Mouse (Mus musculus) midbrain, embryonic 13.5 days (tissue): ENCODE measurements around the gene Mboat7. TPM values are rescaled to one million over a fixed set of nuclear protein-coding genes. Genes with fewer than 3 reads are reported as not detected.
"Not testable (repeated sequence)": the region's sequence is repeated elsewhere in the genome, so short reads cannot be mapped to it uniquely, and the experiment has no call there.

Experiments used
- ATAC-seq: fragments of 200-750 bp; cut with Nextera tagmentation; 2 replicates; pipeline ENCODE4 v1.8.0; 2017; ENCODE audit warnings: mild to moderate bottlenecking, moderate TSS enrichment, moderate library complexity
- H3K27ac ChIP-seq: fragments of 300-500 bp; sonication (generic); 2 replicates; pipeline ENCODE4 v1.5.1; 2015; ENCODE audit warnings: inconsistent platforms, mild to moderate bottlenecking, moderate library complexity
- H3K27me3 ChIP-seq: fragments of 300-500 bp; sonication (generic); 2 replicates; pipeline ENCODE4 v1.6.1; 2015; ENCODE audit warnings: mild to moderate bottlenecking, inconsistent platforms
- H3K36me3 ChIP-seq: fragments of 300-500 bp; sonication (generic); 2 replicates; pipeline ENCODE4 v1.6.1; 2015; ENCODE audit warnings: mild to moderate bottlenecking, inconsistent platforms
- H3K4me1 ChIP-seq: fragments of 300-500 bp; sonication (generic); replicated peaks from 2 replicates; pipeline ENCODE4 v1.6.1; 2015; ENCODE audit warnings: inconsistent platforms
- H3K4me2 ChIP-seq: fragments of 300-500 bp; sonication (generic); replicated peaks from 2 replicates; pipeline ENCODE4 v1.6.1; 2015; ENCODE audit warnings: moderate library complexity, mild to moderate bottlenecking, inconsistent platforms
- H3K4me3 ChIP-seq: fragments of 300-500 bp; sonication (generic); replicated peaks from 2 replicates; pipeline ENCODE4 v1.5.1; 2015; ENCODE audit warnings: mild to moderate bottlenecking, inconsistent platforms
- H3K9ac ChIP-seq: fragments of 300-500 bp; sonication (generic); replicated peaks from 2 replicates; pipeline ENCODE4 v1.6.1; 2015; ENCODE audit warnings: mild to moderate bottlenecking, inconsistent platforms
- H3K9me3 ChIP-seq: fragments of 300-500 bp; sonication (generic); 2 replicates; pipeline ENCODE4 v1.6.1; 2016; ENCODE audit warnings: mild to moderate bottlenecking, inconsistent platforms
- WGBS: fragments of 180-500 bp; shearing (Covaris S2); methylation state at CpG from one replicate; pipeline ENCODE4 v1.1.7; 2015; 5-methylcytosine and 5-hydroxymethylcytosine counted together
- polyA plus RNA-seq: library from polyadenylated mRNA; unstranded; fragments of >200 nt; fragmentation: Nextera tagmentation; extraction: Ambion mirVana; gene quantifications from 2 replicates; pipeline ENCODE4 v1.2.1, GENCODE M21; 2015

Gene Mboat7
- polyA plus RNA-seq = 53.4 and 54.5 TPM in 2 replicates

GRCm38 (mm10) chr7:3692987-3693808, at the start of gene Mboat7:
Mboat7 (minus strand) TSS chr7:3693523.
- peak within 1 kb of the TSS; percentile 75 for H3K4me3 ChIP-seq
- peaks cover 25% of the 10 kb centered on the region for H3K36me3 ChIP-seq
- 0 out of 2 replicates have a peak, but pooled peaks cover 3% of the 10 kb centered on the region for H3K27me3 ChIP-seq
- 1% methylated on average over 55 of the region's 55 CpGs for WGBS
- H3K9ac ChIP-seq = peak within 1 kb of the TSS; percentile 91
- peak within 1 kb of the TSS; percentile 91 for H3K27ac ChIP-seq
- H3K9me3 ChIP-seq = no peaks in the 10 kb centered on the region
- peaks cover 29% of the 10 kb centered on the region for H3K4me1 ChIP-seq
- peak; percentile 94 for ATAC-seq
- peak within 1 kb of the TSS; percentile 87 for H3K4me2 ChIP-seq

DNA sequence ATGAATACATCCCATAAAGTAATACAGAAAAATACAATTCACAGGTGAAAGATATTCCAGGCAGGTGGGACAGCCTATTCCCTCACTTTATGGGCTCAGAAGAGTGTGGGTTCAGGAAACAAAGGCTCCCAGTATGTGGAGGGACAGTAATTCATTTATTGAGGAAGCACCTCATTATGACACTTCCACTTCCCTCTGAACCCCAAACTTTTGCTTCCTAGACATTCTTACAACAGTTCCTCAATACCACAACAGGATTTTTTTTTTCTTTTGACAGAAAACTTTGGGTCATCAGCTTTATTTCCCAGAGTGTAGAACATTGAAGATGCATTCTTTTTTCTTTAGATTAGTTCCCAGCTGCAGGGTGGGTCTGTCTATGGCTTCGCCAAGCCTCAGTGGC, 39.4 kb upstream of the Mboat7 start:
- no CpG with 5 or more reads among the region's 1 CpGs for WGBS
- ATAC-seq, H3K36me3 ChIP-seq: not testable (repeated sequence)

GRCm38 (mm10) chr7:3725459-3725858, 32.1 kb upstream of the Mboat7 start:
- not testable (repeated sequence) for H3K27ac ChIP-seq, H3K9ac ChIP-seq, H3K4me1 ChIP-seq, ATAC-seq, H3K36me3 ChIP-seq, H3K4me3 ChIP-seq, H3K27me3 ChIP-seq, H3K4me2 ChIP-seq, H3K9me3 ChIP-seq

More for the DNA sequence above, 39.4 kb upstream of the Mboat7 start:
- not testable (repeated sequence) for H3K27me3 ChIP-seq, H3K9ac ChIP-seq, H3K9me3 ChIP-seq, H3K27ac ChIP-seq, H3K4me2 ChIP-seq, H3K4me3 ChIP-seq, H3K4me1 ChIP-seq

- H3K4me2 ChIP-seq, H3K9me3 ChIP-seq, H3K27me3 ChIP-seq, H3K9ac ChIP-seq, H3K36me3 ChIP-seq, H3K4me3 ChIP-seq, H3K4me1 ChIP-seq, ATAC-seq, H3K27ac ChIP-seq: not testable (repeated sequence)
- 85% methylated on average over 1 of the region's 3 CpGs for WGBS
Observed at GRCm38 (mm10) chr7:3720268-3720667, 26.9 kb upstream of the Mboat7 start, which contains the start of gene Pirb. Pirb (minus strand) TSS chr7:3720391.

- no peak overlapping the region for H3K4me3 ChIP-seq
Observed at GRCm38 (mm10) chr7:3715249-3715648, 21.9 kb upstream of the Mboat7 start.

DNA sequence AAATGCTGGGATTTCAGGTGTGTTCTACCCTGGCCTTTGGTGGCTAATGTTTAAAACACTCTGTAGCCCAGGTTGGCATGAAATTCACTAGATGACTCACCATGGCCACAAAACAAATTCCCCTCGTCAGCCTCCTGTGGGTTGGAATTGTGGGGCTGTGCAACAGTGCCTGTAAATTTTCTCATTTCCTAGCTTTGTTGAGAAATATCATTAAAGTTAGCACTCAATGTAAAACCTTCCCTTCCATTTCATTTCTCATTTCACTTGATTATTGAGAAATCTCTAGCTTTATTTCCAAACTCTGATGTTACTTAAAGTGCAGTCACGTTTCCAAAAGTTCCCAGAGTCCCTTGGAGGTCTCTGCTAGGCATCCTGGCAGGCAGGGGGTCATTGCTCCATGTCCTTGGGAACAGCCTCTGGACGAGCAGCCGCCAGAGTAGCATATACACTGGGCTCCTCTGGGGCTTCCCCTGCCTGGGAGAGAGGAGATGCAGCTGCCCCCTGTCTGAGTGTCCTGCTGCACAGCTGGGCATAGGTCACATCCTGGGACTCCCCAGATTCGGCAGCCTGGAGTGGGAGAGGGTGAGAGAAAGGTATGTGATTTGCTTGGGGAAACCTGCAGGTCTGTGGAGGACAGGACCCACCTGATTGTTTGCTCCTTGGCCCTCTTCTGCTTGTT, 19.1 kb upstream of the Mboat7 start:
- Histone ChIP-seq H3K9ac (no peak overlapping the region; the same call in 1 of the 2 replicates), H3K27ac (no peak overlapping the region), H3K27me3 (no peaks in the 10 kb centered on the region), H3K4me2 (no peak overlapping the region), H3K9me3 (no peaks in the 10 kb centered on the region), H3K4me3 (no peak overlapping the region), H3K4me1 (no peaks in the 10 kb centered on the region), H3K36me3 (peaks cover 10% of the 10 kb centered on the region)
- WGBS = 37% methylated on average over 5 of the region's 5 CpGs
- no peak for ATAC-seq

More at GRCm38 (mm10) chr7:3715249-3715648, 21.9 kb upstream of the Mboat7 start:
- Histone ChIP-seq H3K4me1 (no peaks in the 10 kb centered on the region), H3K36me3 (no peaks in the 10 kb centered on the region), H3K9me3 (no peaks in the 10 kb centered on the region), H3K4me2 (no peak overlapping the region), H3K27me3 (no peaks in the 10 kb centered on the region), H3K9ac (no peak overlapping the region), H3K27ac (no peak overlapping the region)
- ATAC-seq = no peak
- WGBS = 72% methylated on average over 1 of the region's 1 CpGs

DNA sequence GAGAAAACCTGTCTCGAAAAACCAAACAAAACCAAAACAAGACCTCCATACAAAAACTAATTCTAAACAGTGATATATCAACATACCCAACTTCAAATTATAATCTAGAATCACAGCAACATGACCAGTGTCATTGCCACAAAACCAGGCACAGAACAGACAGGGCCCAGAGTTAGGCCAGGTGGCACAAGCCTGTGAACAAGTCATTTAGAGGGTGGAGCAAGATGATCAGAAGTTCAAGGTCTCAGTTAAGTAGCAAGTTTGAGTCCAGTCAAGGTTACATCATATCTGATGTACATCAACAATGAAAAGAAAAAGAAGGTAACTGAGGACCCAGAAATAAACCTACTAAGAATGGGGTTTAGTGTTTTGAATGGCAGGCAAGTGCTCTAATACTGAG, 15.7 kb upstream of the Mboat7 start:
- Histone ChIP-seq H3K4me2 (no peak overlapping the region), H3K9me3 (no peaks in the 10 kb centered on the region), H3K4me1 (peaks cover 24% of the 10 kb centered on the region), H3K27me3 (no peaks in the 10 kb centered on the region), H3K27ac (no peak overlapping the region), H3K36me3 (peaks cover 26% of the 10 kb centered on the region), H3K4me3 (no peak overlapping the region), H3K9ac (no peak overlapping the region)
- WGBS = 83% methylated on average over 1 of the region's 1 CpGs
- ATAC-seq = no peak

- H3K4me3 ChIP-seq, H3K4me2 ChIP-seq, H3K27ac ChIP-seq, H3K9ac ChIP-seq, H3K9me3 ChIP-seq, H3K27me3 ChIP-seq, ATAC-seq: not testable (repeated sequence)
- 45% methylated on average over 5 of the region's 5 CpGs for WGBS
- Histone ChIP-seq H3K36me3 (peaks cover 26% of the 10 kb centered on the region), H3K4me1 (peaks cover 25% of the 10 kb centered on the region)
Observed at GRCm38 (mm10) chr7:3708447-3708980, 15.2 kb upstream of the Mboat7 start.

DNA sequence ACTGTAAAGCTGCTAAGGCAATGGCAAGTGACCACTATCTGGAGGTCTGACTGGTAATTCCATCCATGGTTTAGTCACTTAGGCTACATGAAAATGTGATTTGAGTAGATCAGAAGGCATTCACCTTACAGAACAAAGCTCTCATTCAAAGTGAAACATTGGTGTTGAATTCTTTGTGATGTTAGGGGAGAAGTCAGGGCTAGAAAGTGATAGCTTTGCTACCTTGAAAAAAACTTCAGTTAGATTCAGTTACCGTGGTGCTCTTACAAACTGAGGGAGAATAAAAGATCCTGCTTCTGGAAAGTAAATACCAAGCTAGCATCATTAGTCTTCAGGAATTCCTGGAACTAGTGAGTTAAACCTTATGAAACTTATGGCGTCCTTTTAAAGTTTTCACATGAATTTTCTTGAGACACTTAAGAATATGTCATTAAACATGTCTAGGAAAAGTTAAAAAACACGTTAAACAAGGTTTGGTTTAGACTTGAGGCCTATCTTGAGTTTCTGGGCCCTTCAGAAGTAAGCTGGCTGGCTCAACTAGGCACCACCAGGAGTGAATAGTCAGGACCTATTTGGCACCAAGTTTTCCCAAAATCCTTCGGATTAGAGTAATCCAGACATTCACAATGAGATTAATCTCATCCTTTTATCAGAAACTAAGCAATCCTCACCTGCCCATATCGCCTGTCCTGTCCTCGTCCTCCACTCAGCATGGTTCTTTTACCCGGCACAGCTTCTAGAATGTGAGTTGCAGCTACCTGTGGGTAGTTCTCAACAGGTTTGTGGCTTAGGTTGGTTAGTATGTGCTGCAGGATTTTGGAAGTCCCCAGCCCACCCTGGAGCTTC, 14.5 kb upstream of the Mboat7 start:
- H3K27me3 ChIP-seq = no peaks in the 10 kb centered on the region
- H3K36me3 ChIP-seq = peaks cover 26% of the 10 kb centered on the region
- ATAC-seq = no peak
- no peak overlapping the region for H3K27ac ChIP-seq
- no peak overlapping the region for H3K9ac ChIP-seq
- H3K4me2 ChIP-seq = no peak overlapping the region
- WGBS = 24% methylated on average over 7 of the region's 7 CpGs
- H3K9me3 ChIP-seq = no peaks in the 10 kb centered on the region
- H3K4me3 ChIP-seq = no peak overlapping the region
- H3K4me1 ChIP-seq = peaks cover 30% of the 10 kb centered on the region

DNA sequence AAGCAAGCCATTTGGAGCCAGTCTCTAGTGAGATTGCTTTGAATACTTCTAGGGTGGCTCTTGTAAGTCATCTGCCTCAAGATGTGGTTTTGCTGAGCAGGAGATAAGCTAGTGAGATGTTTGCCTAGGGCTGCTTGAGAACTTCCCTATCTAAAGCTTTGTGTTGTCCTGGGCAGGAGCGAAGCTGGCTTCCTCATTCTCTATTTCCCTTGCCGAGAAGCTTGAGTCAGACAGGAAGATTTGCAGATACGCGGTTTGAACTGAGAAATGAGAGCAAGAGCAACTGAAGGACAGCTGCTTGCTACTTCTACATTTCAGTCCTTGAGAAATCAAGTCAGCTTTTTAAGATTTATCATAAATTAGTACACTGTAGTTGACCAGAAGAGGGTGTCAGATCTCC, 13.7 kb upstream of the Mboat7 start:
- no peaks in the 10 kb centered on the region for H3K9me3 ChIP-seq
- H3K9ac ChIP-seq = peak overlapping the region; percentile 39; the same call in 1 of the 2 replicates
- peaks cover 26% of the 10 kb centered on the region for H3K36me3 ChIP-seq
- peaks cover 30% of the 10 kb centered on the region for H3K4me1 ChIP-seq
- WGBS = 66% methylated on average over 4 of the region's 4 CpGs
- peak overlapping the region; percentile 2; the same call in 1 of the 2 replicates for H3K27ac ChIP-seq
- no peaks in the 10 kb centered on the region for H3K27me3 ChIP-seq
- ATAC-seq = no peak
- peak overlapping the region; percentile 94; the same call in 1 of the 2 replicates for H3K4me2 ChIP-seq
- H3K4me3 ChIP-seq = no peak overlapping the region

GRCm38 (mm10) chr7:3706343-3706934, 13.1 kb upstream of the Mboat7 start:
- Histone ChIP-seq H3K4me2 (peak overlapping the region; percentile 94), H3K9me3 (no peaks in the 10 kb centered on the region), H3K27me3 (no peaks in the 10 kb centered on the region), H3K36me3 (peaks cover 29% of the 10 kb centered on the region), H3K9ac (peak overlapping the region; percentile 87), H3K4me1 (peaks cover 30% of the 10 kb centered on the region), H3K27ac (0 out of 2 replicates have a peak overlapping the region, but pooled peaks have one; percentile 2), H3K4me3 (peak overlapping the region; percentile 93)
- no peak for ATAC-seq
- 52% methylated on average over 11 of the region's 11 CpGs for WGBS
